Mouse (Mus musculus): ENCODE results near the gene Nfkb2. TPM values are rescaled to one million over a fixed set of nuclear protein-coding genes. Genes with fewer than 3 reads are reported as not detected.

Gene Nfkb2
- polyA plus RNA-seq, 1 experiment, result 2.8 TPM

DNA sequence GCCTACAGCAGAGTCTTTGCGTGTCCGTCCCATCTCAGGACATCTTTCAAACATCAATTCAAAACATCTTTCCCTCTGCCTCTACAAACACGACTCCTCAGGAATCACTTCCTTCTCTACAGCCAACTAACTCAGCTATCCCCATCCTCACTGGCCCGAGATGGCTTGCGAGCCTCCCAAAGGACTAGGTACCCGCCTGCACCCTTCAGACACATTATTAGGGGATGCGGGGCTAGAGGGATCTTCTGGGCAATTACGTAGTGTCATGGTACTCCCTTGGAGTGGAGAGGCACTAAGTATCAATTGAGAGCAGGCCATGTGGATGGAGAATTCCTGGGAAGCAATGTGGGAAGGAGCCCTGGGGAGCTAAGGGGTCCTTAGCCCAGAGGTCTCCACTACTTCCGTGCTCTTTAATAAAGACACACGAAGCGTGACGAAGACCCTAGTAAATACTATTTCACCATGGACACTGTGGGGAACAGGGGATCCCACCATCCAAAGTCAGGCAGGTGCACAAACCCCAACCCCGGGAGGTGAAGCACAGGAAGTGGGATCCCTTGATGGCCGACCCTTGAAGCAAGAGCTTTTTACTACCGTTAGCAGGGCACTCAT, 33.7 kb downstream of the Nfkb2 start:
- peak overlapping the region; percentile 73 for H3K4me3 ChIP-seq (ENCODE audit: insufficient read depth, low read length)
- no peak for TF ChIP-seq CTCF (IDR thresholded peaks at IDR 0.05; ENCODE audit: extremely low read depth, insufficient read depth, low read length)
- TF ChIP-seq POLR2A (IDR thresholded peaks at IDR 0.05; ENCODE audit: extremely low read depth, insufficient read depth, low read length), result no peak
- H3K4me1 ChIP-seq (ENCODE audit: control insufficient read depth, insufficient read depth, low read length), result peaks cover 4% of the 10 kb centered on the region
- 0 out of 2 replicates have a peak overlapping the region, but pooled peaks have one; percentile 11 for H3K27ac ChIP-seq (ENCODE audit: insufficient read depth, low read length)

DNA sequence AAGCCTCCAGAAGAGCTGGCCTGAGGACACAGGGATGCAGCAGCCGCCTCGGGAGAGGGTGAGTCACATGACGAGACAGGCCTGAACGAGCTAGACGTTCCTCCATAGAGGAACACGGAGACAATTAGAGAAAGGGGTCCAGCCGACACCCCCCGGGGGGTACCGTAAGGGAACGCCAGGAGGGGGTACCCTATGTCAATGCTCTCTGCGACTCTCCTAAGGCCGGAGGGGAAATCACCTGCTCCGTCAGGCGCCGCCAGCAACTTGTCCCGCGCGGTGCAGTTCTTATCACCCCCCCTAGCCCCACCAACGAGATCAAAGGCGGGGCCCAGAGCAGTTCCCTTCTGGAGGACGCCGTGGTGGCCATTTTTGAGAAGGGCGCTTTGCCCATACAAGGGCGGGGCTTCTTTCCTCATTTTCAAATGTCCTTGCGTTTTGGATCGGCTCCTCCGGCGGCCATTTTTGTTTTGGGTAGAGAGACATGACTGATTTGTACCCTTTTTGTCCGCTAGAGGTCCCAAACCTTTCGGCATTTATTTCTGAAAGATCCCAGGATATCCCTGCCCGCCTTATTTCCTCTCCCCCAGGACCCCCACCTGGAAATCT, 34.3 kb downstream of the Nfkb2 start, which contains the start of gene Cuedc2:
TSS of gene Cuedc2 (minus strand) at position 372 of the 606 bp plus-strand sequence.
- peak within 1 kb of the TSS; percentile 73 for H3K4me3 ChIP-seq (ENCODE audit: insufficient read depth, low read length)
- H3K27ac ChIP-seq (ENCODE audit: insufficient read depth, low read length), result peak within 1 kb of the TSS; percentile 43
- H3K4me1 ChIP-seq (ENCODE audit: control insufficient read depth, insufficient read depth, low read length), result peaks cover 4% of the 10 kb centered on the region
- TF ChIP-seq POLR2A (IDR thresholded peaks at IDR 0.05; ENCODE audit: extremely low read depth, insufficient read depth, low read length) (no peak; the same call in 1 of the 2 replicates), CTCF (IDR thresholded peaks at IDR 0.05; ENCODE audit: extremely low read depth, insufficient read depth, low read length) (peak; percentile 44; the same call in 1 of the 2 replicates)

DNA sequence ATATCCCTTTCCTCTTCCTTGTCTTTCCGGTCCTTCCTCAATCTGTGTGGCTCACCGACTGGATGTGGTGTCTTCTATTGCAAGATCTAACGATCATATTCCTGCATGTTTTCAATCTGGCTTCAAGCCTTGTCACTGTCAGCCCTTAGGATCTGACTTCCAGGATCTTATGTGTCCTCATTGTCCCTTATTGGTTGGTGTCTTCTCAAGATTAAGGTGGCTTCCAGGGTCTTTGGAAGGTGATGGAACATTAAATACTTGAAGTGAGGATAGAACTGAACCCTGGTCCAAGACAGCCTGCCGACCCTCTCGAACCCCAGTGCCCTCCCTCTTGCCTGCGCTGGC, 34.8 kb downstream of the Nfkb2 start:
- TF ChIP-seq CTCF (IDR thresholded peaks at IDR 0.05; ENCODE audit: extremely low read depth, insufficient read depth, low read length) (no peak), POLR2A (IDR thresholded peaks at IDR 0.05; ENCODE audit: extremely low read depth, insufficient read depth, low read length) (no peak)
- peaks cover 4% of the 10 kb centered on the region for H3K4me1 ChIP-seq (ENCODE audit: control insufficient read depth, insufficient read depth, low read length)
- H3K27ac ChIP-seq (ENCODE audit: insufficient read depth, low read length), result peak overlapping the region; percentile 43
- H3K4me3 ChIP-seq (ENCODE audit: insufficient read depth, low read length), result peak overlapping the region; percentile 73

DNA sequence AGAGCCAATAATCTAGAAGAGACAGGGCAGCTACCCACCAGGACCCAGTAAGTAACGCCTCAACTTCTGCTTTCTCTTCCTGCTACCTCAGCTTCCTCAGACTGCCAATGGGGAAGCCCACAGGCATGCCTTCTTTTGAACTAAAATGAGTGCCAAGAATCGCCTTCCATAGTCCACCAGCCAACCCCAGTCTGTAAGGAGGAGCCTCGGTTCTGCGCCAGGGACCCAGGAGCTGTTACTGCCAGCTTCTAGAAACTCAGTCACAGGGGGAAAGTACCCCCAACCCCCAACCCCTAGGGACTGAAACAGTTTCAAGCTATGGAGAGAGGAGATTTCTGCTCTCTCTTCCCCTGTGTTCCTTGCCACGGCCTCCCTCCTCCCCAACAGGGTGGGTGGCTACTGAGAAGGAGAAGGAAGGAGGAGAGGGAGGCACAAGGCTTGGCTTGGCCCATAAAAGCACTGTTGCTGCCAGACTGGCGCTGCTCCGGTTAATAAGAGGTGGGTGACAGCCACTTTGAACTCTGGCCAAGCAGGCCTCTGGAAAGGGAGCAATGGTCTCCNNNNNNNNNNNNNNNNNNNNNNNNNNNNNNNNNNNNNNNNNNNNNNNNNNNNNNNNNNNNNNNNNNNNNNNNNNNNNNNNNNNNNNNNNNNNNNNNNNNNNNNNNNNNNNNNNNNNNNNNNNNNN, 35.3 kb downstream of the Nfkb2 start:
- Histone ChIP-seq H3K4me3 (ENCODE audit: insufficient read depth, low read length) (peak overlapping the region; percentile 73; the same call in 1 of the 2 replicates), H3K27ac (ENCODE audit: insufficient read depth, low read length) (peak overlapping the region; percentile 43), H3K4me1 (ENCODE audit: control insufficient read depth, insufficient read depth, low read length) (peaks cover 4% of the 10 kb centered on the region)
- TF ChIP-seq CTCF (IDR thresholded peaks at IDR 0.05; ENCODE audit: extremely low read depth, insufficient read depth, low read length) (no peak), POLR2A (IDR thresholded peaks at IDR 0.05; ENCODE audit: extremely low read depth, insufficient read depth, low read length) (no peak)

DNA sequence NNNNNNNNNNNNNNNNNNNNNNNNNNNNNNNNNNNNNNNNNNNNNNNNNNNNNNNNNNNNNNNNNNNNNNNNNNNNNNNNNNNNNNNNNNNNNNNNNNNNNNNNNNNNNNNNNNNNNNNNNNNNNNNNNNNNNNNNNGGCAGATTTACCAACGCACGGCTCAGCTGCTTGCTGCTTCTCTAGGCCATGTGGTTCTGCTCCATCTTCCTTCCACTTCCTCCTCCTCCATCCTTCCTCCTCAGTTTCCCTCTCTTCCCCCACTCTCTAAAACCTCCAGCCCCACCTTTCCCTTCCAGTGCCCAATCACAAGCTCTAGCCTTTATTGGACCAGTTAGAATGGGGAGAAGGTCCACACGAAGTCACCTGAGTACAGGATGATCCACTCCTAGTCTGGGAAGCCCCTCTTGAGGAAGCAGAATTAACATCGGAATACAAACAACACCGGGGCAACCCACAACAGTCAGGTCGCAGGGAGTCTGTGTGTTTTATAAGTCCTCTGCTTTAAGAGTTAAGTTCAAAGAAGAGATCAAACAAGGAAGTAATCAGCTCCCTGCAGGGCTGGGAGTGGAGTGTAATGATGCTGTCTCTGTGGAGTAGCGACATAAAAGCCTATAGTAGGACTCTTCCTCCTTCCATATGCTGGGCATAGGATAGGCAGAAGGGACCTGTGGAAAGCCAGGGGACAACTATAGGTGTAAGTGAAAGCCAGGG, 40.7 kb downstream of the Nfkb2 start:
- Histone ChIP-seq H3K27ac (ENCODE audit: insufficient read depth, low read length) (no peak overlapping the region), H3K4me3 (ENCODE audit: insufficient read depth, low read length) (no peak overlapping the region), H3K4me1 (ENCODE audit: control insufficient read depth, insufficient read depth, low read length) (0 out of 2 replicates have a peak, but pooled peaks cover 1% of the 10 kb centered on the region)
- TF ChIP-seq CTCF (IDR thresholded peaks at IDR 0.05; ENCODE audit: extremely low read depth, insufficient read depth, low read length) (no peak), POLR2A (IDR thresholded peaks at IDR 0.05; ENCODE audit: extremely low read depth, insufficient read depth, low read length) (no peak)

- peaks cover 5% of the 10 kb centered on the region; the same call in 1 of the 2 replicates for H3K4me1 ChIP-seq (ENCODE audit: control insufficient read depth, insufficient read depth, low read length)
- TF ChIP-seq CTCF (IDR thresholded peaks at IDR 0.05; ENCODE audit: extremely low read depth, insufficient read depth, low read length) (no peak), POLR2A (IDR thresholded peaks at IDR 0.05; ENCODE audit: extremely low read depth, insufficient read depth, low read length) (no peak)
- no peak overlapping the region for H3K27ac ChIP-seq (ENCODE audit: insufficient read depth, low read length)
Observed at GRCm38 (mm10) chr19:46347146-46347545, 43.0 kb downstream of the Nfkb2 start.

DNA sequence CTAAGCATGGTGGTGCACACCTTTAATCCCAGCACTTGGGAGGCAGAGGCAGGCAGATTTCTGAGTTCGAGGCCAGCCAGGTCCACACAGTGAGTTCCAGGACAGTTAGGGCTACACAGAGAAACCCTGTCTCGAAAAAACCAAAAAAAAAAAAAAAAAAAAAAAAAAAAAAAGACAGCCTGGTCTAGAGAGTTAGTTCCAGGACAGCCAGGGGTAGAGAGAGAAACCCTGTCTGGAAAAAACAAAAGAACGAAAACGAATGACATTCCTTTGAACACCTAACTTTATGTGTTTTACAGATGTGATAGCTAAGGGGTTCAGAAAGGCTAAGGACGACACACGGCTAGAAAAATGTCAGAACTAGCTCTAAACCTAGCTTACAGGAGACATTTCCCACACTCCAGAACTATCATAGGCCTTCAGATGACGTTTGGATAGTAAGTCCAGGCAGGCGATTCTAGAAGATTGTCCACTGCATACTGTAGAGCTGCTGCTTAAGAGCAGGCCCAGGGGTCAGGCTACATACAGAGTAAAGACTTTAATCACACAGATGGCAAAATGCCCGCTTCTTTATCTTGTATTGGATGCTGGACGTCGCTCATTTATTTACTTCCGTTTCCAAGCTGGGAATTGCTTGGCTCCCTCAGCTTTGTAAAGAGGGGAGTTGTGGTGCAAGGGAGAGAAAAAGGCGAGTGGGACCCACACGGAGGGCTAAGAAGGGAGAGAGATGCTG, 44.0 kb downstream of the Nfkb2 start:
- H3K27ac ChIP-seq (ENCODE audit: insufficient read depth, low read length), result peak overlapping the region; percentile 96
- H3K4me1 ChIP-seq (ENCODE audit: control insufficient read depth, insufficient read depth, low read length), result peaks cover 5% of the 10 kb centered on the region; the same call in 1 of the 2 replicates
- TF ChIP-seq CTCF (IDR thresholded peaks at IDR 0.05; ENCODE audit: extremely low read depth, insufficient read depth, low read length) (no peak), POLR2A (IDR thresholded peaks at IDR 0.05; ENCODE audit: extremely low read depth, insufficient read depth, low read length) (no peak)
- H3K4me3 ChIP-seq (ENCODE audit: insufficient read depth, low read length), result peak overlapping the region; percentile 85

More at GRCm38 (mm10) chr19:46347146-46347545, 43.0 kb downstream of the Nfkb2 start:
- no peak overlapping the region for H3K4me3 ChIP-seq (ENCODE audit: insufficient read depth, low read length)

DNA sequence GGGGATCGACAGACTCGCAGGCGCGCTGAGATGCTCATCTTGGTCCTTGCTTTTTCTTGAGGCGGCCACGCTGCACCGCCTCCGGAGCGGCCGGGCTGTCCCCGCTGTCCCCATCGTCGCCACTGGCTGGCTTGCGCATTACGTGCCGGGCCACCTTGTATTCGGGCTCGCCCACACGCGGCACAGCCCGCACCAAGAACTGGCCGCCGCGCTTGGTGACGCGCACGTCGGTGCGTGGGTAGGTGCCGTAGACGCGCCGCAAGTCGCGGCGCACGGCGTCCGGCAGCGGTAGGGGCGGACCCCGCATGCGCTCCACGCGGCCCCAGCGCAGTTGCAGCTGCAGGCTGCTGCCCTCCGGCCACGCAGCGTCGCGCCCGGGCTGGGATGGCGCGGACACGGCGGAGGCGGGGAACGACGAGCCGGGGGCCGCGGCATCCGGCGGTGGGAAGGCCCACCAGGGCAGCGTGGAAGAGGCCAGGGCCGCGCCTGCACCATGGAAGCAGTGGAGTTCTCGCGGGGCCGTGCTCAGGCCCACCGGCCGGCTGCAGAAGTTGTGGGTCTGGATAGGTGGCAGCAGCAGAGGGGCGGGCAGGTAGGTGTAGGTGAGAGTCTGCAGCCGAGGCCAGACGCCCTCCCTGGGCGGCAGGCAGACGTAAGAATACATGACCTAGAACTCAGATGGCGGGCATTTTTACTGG, 44.8 kb downstream of the Nfkb2 start:
- no peak for TF ChIP-seq CTCF (IDR thresholded peaks at IDR 0.05; ENCODE audit: extremely low read depth, insufficient read depth, low read length)
- peak; percentile 77 for TF ChIP-seq POLR2A (IDR thresholded peaks at IDR 0.05; ENCODE audit: extremely low read depth, insufficient read depth, low read length)
- peak overlapping the region; percentile 96 for H3K27ac ChIP-seq (ENCODE audit: insufficient read depth, low read length)

More for the DNA sequence above, 44.8 kb downstream of the Nfkb2 start:
- H3K4me1 ChIP-seq (ENCODE audit: control insufficient read depth, insufficient read depth, low read length), result peaks cover 5% of the 10 kb centered on the region; the same call in 1 of the 2 replicates
- peak overlapping the region; percentile 85 for H3K4me3 ChIP-seq (ENCODE audit: insufficient read depth, low read length)

All from cortical plate, adult 2 months (tissue).